Mouse (Mus musculus) hindbrain, postnatal 0 days (tissue): ENCODE results near the gene Ctcf. TPM values are rescaled to one million over a fixed set of nuclear protein-coding genes. Genes with fewer than 3 reads are reported as not detected.

Source experiments
- ATAC-seq: fragments of 200-750 bp; cut with Nextera tagmentation; 2 replicates; pipeline ENCODE4 v1.8.0; 2017; ENCODE audit warnings: mild to moderate bottlenecking, moderate TSS enrichment, moderate library complexity
- DNase-seq: peaks from one replicate; pipeline ENCODE4 v3.0.0-alpha.2; 2015; ENCODE audit warnings: low spot score
- H3K27ac ChIP-seq: fragments of 300-500 bp; sonication (generic); 2 replicates; pipeline ENCODE4 v1.5.1; 2014; ENCODE audit warnings: mild to moderate bottlenecking
- H3K27me3 ChIP-seq: fragments of 300-500 bp; sonication (generic); 2 replicates; pipeline ENCODE4 v1.6.1; 2014; ENCODE audit warnings: low read length, mixed read lengths; ENCODE audit not compliant: insufficient read depth
- H3K36me3 ChIP-seq: fragments of 300-500 bp; sonication (generic); 2 replicates; pipeline ENCODE4 v1.6.1; 2014; ENCODE audit warnings: low read length, mixed read lengths; ENCODE audit not compliant: insufficient read depth
- H3K4me1 ChIP-seq: fragments of 300-500 bp; sonication (generic); 2 replicates; pipeline ENCODE4 v1.6.1; 2014; ENCODE audit warnings: antibody characterized with exemption, low read length, mixed read lengths; ENCODE audit not compliant: insufficient read depth
- H3K4me2 ChIP-seq: fragments of 300-500 bp; sonication (generic); 2 replicates; pipeline ENCODE4 v1.6.1; 2014; ENCODE audit warnings: low read depth, mild to moderate bottlenecking, low read length, moderate library complexity, mixed read lengths
- H3K4me3 ChIP-seq: fragments of 300-500 bp; sonication (generic); 2 replicates; pipeline ENCODE4 v1.5.1; 2014; ENCODE audit warnings: low read length
- H3K9ac ChIP-seq: fragments of 300-500 bp; sonication (generic); replicated peaks from 2 replicates; pipeline ENCODE4 v1.6.1; 2014; ENCODE audit warnings: mild to moderate bottlenecking, low read length, moderate library complexity, mixed read lengths
- H3K9me3 ChIP-seq: fragments of 300-500 bp; sonication (generic); 2 replicates; pipeline ENCODE4 v1.6.1; 2016; ENCODE audit warnings: low read length, mixed read lengths
- CTCF ChIP-seq: IDR thresholded peaks from 2 replicates; pipeline ENCODE4 v1.5.1; 2016; ENCODE audit warnings: antibody characterized with exemption, control low read depth, low read depth
- WGBS: fragments of 180-500 bp; shearing (Covaris S2); extraction: QIAGEN DNeasy Blood & Tissue Kit; methylation state at CpG from one replicate; pipeline ENCODE4 v1.1.7; 2014; 5-methylcytosine and 5-hydroxymethylcytosine counted together
- polyA plus RNA-seq: library from polyadenylated mRNA; unstranded; fragments of >200 nt; fragmentation: Nextera tagmentation; extraction: Ambion mirVana; gene quantifications from 2 replicates; pipeline ENCODE4 v1.2.1, GENCODE M21; 2015
- total RNA-seq: library from RNA; depleted of rRNA; stranded (reverse); fragments of >200 nt; gene quantifications from 2 replicates; pipeline ENCODE4 v1.2.3, GENCODE M21; 2014

Ctcf gene
- total and polyA plus RNA-seq, 2 experiments from 2014 or later = 35.9 to 88.1 TPM

DNA sequence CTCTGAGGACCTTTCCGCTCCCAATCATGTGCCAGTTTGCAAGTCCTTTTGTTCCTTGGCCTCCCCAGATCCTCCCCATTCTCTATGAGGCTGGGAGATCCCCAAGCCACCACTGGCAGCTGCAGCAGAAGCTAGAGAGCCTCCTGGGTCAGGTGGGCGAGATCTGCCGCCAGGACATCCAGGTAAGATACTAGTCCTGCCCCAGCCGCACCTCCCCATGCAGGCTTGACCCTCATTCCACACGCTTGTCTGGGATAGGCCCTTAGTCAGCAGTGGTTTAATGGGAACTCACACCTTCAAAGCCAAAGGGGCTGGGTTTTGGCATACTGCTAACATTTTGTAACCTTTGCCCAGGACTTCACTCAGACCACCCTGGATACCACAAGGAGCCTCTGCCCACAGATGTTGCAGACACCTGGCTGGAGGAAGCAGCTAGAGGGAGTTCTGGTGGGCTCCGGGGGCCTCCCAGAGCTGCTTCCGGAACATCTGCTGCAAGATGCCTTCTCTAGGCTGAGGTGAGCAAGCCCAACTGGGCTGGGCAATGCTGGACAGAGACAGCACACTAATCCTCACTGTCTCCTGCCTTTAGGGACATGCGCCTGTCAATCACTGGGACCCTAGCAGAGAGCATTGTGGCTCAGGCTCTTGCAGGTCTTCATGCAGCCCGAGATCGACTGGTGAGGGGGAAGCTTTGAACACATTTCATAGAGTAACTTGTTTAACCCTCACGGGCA is 56.2 kb downstream of the Ctcf start:
- Histone ChIP-seq H3K4me1 (no peaks in the 10 kb centered on the region), H3K27me3 (no peaks in the 10 kb centered on the region), H3K27ac (no peak overlapping the region), H3K36me3 (peaks cover 9% of the 10 kb centered on the region; the same call in 1 of the 2 replicates), H3K9me3 (no peaks in the 10 kb centered on the region), H3K9ac (no peak overlapping the region), H3K4me2 (no peak overlapping the region), H3K4me3 (no peak overlapping the region)
- ATAC-seq (no peak), DNase-seq (no peak)
- WGBS = 96% methylated on average over 11 of the region's 11 CpGs
- no peak for TF ChIP-seq CTCF

DNA sequence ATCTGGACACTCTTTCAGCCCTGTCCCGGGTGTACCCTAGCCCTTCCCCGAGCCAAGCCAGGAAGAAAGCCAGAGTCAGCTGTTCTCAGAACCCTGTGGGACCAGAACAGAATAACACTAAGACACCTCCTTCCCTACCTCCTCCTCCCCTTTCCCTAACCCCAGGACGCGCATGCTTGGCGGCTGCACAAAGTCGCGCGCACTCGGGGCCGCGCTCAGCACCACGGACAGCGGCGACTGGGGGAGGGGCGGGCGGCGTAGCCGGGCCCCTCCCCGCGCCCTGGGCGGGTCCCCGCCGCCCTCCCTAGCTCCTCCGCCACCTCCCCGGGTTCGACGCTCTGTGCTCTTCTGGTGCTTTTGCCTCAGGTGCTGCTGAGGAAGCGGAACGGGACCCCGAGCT is 57.3 kb downstream of the Ctcf start:
- peaks cover 19% of the 10 kb centered on the region; the same call in 1 of the 2 replicates for H3K36me3 ChIP-seq
- H3K27ac ChIP-seq = peak overlapping the region; percentile 93
- no peaks in the 10 kb centered on the region for H3K4me1 ChIP-seq
- no peak for TF ChIP-seq CTCF
- H3K9ac ChIP-seq = peak overlapping the region; percentile 66
- ATAC-seq (peak; percentile 72), DNase-seq (peak; percentile 90)
- peak overlapping the region; percentile 62 for H3K4me3 ChIP-seq
- no peaks in the 10 kb centered on the region for H3K27me3 ChIP-seq
- peak overlapping the region; percentile 77 for H3K4me2 ChIP-seq
- no peaks in the 10 kb centered on the region for H3K9me3 ChIP-seq
- 2% methylated on average over 28 of the region's 30 CpGs for WGBS

DNA sequence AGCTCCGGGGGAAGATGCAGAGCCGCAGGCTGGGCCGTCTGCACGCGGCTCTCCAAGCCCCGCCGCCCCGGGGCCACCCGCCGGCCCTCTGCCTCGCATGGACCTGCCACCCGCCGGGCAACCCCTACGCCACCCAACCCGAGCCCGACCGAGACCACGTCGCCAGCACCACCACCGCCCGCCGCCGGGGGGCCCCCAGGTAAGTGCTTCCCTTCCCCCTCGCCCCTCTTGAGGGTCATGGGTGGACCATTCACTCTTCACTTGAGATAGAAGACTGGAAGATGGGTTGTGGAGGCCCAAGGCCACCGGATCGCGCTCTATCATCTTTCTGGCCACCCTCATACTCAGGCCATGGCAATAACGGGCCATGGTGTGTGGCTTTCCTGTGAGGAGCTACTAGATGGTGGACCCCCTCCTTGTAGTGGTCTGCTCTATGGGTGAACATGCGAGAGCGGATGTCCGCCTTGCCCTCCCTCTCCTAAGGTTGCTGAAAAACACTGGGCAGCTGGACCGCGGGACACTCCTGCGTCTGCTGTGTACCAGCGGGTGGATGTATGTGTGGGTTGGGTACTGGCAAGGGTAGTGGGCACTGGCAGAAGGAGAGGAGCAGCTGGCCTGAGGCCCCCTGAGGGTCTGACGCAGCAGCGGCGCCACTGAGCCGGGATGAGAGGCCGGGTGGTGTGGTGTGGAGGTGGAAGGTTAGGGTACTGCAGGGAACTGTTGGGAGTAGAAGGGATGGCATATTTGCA is 57.9 kb downstream of the Ctcf start:
- Histone ChIP-seq H3K4me2 (peak overlapping the region; percentile 77), H3K9me3 (no peaks in the 10 kb centered on the region), H3K27me3 (no peaks in the 10 kb centered on the region), H3K36me3 (peaks cover 21% of the 10 kb centered on the region; the same call in 1 of the 2 replicates), H3K27ac (peak overlapping the region; percentile 93), H3K9ac (peak overlapping the region; percentile 66), H3K4me3 (peak overlapping the region; percentile 62), H3K4me1 (no peaks in the 10 kb centered on the region)
- DNase-seq = peak; percentile 76
- TF ChIP-seq CTCF = peak; percentile 62
- 3% methylated on average over 40 of the region's 40 CpGs for WGBS
- peak; percentile 77 for ATAC-seq

DNA sequence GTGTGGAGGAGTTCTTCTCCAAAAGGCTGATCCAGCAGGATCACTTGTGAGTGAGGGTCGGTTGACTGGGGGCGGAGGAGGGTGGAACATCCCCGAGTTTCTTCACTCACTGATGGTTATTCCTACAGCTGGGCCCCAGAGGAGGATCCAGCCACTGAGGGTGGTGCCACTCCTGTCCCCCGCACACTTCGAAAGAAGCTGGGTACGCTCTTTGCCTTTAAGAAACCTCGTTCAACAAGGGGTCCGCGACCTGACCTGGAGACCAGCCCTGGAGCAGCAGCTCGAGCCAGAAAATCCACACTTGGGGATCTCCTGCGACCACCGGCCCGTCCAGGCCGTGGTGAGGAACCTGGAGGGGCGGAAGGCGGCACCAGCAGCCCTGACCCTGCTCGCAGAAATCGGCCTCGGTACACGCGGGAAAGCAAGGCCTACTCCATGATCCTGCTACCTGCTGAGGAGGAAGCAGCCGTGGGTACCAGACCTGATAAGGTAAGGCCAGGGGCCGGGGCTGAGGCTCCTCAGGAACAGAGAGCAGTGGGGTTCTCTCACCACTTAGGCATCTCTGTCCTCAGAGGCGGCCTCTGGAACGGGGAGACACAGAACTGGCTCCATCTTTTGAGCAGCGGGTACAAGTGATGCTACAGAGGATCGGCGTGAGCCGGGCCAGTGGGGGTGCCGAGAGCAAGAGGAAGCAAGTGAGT is 58.9 kb downstream of the Ctcf start:
- Histone ChIP-seq H3K4me1 (peaks cover 5% of the 10 kb centered on the region), H3K27ac (peak overlapping the region; percentile 93), H3K4me2 (peak overlapping the region; percentile 77), H3K4me3 (peak overlapping the region; percentile 62), H3K9me3 (no peaks in the 10 kb centered on the region), H3K9ac (peak overlapping the region; percentile 66), H3K36me3 (peaks cover 21% of the 10 kb centered on the region; the same call in 1 of the 2 replicates), H3K27me3 (no peaks in the 10 kb centered on the region)
- WGBS = 82% methylated on average over 30 of the region's 30 CpGs
- TF ChIP-seq CTCF = no peak
- ATAC-seq = no peak
- no peak for DNase-seq

DNA sequence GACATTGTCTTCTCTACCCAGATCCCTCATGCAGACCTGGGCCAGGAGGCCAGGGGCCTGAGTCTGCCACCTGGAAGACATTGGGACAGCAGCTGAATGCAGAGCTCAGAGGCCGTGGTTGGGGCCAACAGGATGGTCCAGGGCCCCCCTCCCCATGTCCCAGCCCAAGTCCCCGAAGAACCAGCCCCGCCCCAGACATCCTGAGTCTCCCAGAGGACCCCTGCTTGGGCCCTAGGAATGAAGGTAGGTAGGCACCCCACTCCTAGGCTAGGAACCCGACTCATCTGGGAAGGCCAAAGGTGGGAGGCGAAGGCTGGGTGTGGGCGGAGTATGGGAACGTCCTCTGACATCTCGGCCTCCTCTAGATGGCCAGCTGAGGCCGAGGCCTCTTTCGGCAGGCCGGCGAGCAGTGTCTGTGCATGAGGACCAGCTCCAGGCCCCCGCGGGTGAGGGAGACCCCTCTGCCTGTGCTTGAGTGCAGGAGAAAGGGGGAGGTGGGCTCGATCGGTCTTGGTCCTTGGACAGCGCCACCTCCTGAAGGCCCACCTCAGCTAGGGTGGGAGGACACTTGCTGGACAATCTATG is 60.9 kb downstream of the Ctcf start:
- Histone ChIP-seq H3K27me3 (no peaks in the 10 kb centered on the region), H3K4me1 (peaks cover 11% of the 10 kb centered on the region), H3K4me3 (no peak overlapping the region), H3K9me3 (no peaks in the 10 kb centered on the region), H3K4me2 (no peak overlapping the region), H3K9ac (no peak overlapping the region), H3K27ac (no peak overlapping the region), H3K36me3 (peaks cover 21% of the 10 kb centered on the region; the same call in 1 of the 2 replicates)
- WGBS = 88% methylated on average over 17 of the region's 17 CpGs
- ATAC-seq (no peak), DNase-seq (no peak)
- no peak for TF ChIP-seq CTCF

DNA sequence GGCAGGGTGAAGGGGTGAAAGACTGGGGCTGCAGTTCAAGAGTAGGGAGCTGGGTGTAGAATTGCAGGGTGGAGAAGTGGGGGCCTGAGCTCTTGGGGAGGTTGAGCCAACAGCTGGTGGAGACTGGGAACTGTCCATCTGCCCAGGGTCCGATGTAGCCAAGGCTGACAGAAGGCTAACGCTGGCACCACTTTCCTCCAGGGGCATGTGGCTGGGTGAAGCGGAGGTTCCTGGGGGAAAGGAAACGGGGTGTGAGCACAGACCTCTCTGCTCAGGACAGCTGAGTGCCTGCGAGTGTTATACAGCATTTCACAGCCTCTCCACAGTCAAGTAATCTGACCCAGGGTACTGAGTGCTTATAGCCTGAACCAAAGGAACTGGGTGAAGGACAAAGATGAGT is 62.4 kb downstream of the Ctcf start:
- H3K36me3 ChIP-seq = peaks cover 21% of the 10 kb centered on the region; the same call in 1 of the 2 replicates
- no peaks in the 10 kb centered on the region for H3K9me3 ChIP-seq
- no peaks in the 10 kb centered on the region for H3K27me3 ChIP-seq
- no peak for ATAC-seq
- H3K4me1 ChIP-seq = peaks cover 11% of the 10 kb centered on the region
- no peak overlapping the region for H3K4me3 ChIP-seq
- H3K9ac ChIP-seq = no peak overlapping the region
- no peak for TF ChIP-seq CTCF
- DNase-seq = no peak
- H3K27ac ChIP-seq = no peak overlapping the region
- no peak overlapping the region for H3K4me2 ChIP-seq
- 84% methylated on average over 5 of the region's 5 CpGs for WGBS
